Mouse (Mus musculus) gastrocnemius, adult 8-10 months (tissue): Measurements from ENCODE around the gene Vwa5b1. TPM values are rescaled to one million over a fixed set of nuclear protein-coding genes. Genes with fewer than 3 reads are reported as not detected.
A peak's percentile ranks its signal among the peaks of the same experiment; 100 is the strongest.

ENCODE experiments used
- DNase-seq, 2 experiments: peaks; one replicate each; pipeline ENCODE4 v3.0.0; 2022; ENCODE audit warnings: low spot score in 2 of 2
- total RNA-seq, 4 experiments: library from RNA; stranded (reverse); gene quantifications; 2 replicates each; pipeline ENCODE4 v1.2.4; 2022

Gene Vwa5b1
- total RNA-seq, 4 experiments from 2014 or later, result not detected

DNA sequence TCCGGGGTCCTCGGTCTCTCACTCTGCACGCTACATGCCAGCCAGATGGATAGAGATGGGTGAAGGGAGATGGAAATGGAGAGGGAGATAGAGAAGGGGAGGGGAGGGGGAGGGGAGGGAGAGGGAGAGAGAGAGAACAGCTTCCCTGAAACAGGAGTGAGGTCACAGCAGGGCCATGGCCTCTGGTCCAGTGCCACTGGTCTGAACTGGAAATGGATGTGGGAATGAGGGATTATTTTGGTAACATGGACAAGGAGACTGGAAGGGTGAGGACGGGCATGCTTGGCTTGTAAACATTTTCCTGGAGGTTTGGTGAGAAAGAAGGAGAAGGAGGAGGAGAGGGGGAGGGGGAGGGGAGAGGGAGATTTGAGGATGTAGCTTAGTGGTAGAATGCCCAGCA is 59.0 kb downstream of the Vwa5b1 start:
- DNase-seq, result no peak

DNA sequence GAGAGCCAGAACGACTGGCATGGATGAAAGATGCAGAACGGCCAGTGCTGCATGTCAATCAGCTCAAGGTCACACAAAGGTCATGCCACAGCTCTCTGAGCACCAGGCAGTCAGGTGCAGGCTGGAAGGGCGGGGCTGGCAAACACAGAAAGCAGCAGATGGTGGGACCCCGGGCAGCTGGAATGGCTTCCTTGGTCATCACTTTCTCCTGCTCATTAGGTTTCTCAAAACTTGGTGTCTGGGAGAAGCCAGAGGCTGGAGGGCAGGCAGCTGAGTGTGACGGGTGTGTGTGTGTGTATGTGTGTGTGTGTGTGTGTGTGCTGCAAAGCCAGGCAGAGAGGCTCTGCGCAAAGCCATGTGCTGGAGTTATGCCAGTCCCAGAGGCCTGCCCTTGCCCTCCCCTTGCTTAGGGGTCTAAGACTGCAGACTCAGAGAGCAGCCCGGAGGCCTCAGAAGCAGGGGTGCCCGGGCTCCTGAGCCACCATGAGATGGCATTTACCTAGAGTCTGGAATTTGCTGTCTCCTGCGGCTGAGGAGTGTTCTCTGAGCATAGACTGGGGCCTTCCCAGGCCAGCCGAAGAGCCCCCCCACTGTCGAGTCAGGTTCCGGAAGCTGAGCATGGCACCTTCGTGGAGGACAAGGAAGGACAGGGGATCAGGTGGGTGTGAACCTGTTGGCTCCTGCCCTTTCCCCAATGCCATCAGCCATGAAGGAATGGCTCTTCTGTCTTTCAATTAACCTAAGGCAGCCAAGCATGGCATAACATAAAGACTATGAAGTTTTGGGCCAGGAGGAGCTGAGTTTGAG is 60.7 kb downstream of the Vwa5b1 start:
- no peak for DNase-seq

DNA sequence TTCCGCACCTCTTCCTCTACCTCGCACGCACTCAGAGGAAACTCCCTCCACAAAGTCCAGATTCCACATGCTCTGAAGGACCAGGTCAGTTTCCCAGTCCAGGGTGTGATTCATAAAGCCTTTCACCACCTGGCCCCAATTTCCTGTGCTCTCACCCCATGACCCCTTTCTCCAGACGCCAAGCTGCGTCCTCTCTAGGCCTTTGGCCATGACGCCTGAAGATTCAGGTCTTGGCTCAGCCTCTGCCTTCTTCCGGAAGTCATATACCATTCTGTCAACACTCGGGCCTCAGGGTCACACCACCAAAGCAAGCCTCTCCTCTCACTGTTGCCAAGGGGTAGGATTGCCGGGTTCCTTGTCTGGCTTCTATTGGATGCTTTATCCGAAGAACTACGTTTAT is 65.8 kb downstream of the Vwa5b1 start:
- no peak for DNase-seq

DNA sequence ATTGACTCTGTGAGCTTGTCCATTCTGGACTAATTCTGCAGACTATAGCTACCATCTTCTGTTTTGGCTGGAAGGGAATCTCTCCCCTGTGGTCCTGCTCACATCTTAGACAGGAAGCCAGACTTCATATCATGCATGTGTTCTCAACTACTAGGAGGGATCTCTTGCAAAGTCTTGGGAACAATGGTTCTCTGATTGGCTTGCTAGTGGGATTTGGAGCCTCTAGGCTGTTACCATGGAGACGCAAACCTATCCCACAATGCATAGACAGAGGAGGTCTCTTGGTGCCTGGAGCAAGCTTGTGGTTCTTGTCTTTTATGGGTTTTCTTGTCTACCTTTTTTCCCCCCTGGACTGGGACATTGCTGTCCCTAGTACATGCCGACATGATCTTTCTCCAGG is 67.4 kb downstream of the Vwa5b1 start:
- no peak for DNase-seq

DNA sequence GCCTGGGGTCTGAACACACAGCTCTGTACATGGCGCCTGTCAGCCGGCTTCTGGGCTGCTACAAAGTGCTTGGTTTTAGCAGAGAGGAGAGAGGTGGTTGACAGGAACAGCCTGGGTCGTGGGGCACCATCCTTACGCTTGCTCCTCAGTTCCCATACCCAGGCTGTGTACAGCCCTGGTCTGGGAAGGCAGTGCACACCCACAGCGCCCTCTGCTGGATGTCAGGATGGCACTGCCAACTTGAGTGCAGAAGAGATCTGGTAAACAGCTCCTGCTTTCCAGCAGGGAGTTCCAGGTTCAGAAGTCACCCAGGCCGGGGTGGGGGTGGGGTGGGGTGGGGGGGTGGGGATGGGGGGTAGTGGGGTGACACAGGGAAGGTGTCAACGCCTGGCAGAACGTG is 73.7 kb downstream of the Vwa5b1 start:
- DNase-seq, result peak; percentile 55 to 62

DNA sequence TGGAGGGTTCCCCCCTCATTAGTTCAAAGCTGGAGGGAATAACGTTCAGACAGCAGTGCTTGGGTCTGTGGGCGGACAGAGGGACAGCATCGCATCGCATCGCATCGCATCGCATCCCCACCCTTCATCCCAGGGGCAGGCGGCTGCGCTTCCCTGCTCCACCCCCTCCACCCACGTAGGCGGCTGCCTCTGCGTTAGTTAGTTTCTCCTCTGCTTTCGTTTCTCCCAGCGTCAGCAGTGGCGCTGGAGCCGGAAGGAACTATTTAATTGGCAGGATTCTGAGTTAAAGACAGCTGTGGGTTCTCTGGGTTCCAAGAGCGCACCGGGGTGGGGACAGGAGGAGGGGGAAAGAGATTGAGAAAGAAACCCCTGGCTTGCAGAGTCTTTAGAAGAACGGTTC is 80.2 kb downstream of the Vwa5b1 start:
- peak; percentile 47 to 53 for DNase-seq

DNA sequence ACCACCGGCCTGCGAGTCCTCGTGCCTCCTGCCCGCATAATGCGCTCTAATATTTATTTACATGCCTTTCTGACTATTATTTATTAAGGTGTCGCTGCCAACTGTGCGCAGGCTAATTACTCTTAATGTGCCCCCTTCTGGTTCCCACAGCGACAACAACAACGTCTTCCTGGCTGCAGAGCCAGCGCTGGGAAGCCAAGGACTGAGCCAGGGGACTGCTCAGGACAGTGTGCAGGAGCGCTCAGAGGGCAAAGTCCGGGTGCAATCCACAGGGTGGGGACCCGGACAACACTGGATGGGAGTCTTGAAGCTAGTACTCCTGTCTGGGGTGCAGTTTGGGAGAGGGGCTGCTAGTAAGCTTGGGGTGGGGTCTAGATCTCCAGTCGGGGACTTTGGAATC is 80.8 kb downstream of the Vwa5b1 start:
- DNase-seq, result no peak

DNA sequence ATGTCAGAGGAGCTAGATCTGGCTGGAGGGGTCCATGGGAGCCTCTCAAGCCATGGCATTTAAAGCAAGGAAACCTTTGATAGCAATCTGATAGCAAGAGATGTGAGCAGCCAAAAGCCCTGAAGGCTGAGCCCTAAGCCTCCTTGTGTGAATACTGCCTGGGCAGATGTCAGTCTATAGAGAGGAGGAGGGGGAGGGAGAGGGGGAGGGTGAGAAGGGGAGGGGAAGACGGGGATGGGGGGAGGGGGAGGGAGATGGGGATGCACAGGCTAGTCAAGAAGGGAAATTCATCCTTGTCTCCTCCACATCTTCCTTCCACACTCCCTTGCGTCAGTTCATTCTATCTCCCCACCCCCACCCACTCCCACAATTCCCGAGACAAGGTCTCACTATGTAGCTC is 81.4 kb downstream of the Vwa5b1 start:
- DNase-seq, result no peak

DNA sequence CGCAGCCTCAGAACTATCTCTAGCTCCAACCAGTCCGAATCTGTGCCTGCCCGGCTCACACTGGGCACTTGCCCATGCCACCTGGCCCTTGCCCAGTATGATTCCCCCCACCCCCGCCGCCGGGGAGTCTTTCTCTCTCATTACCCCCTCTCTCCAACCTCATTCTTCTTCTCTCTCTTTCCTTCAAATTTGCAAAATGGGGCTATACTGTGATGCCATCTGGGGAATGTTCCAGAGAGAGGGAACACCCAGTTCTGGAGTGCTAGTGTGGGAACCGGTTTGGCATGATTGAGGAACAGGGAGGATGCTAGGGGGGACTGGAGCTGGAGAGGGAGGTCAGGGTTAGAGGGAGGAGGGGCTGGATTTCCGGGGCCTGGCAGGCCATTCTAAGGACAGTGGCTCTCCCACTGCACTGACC is 82.2 kb downstream of the Vwa5b1 start:
- no peak for DNase-seq

DNA sequence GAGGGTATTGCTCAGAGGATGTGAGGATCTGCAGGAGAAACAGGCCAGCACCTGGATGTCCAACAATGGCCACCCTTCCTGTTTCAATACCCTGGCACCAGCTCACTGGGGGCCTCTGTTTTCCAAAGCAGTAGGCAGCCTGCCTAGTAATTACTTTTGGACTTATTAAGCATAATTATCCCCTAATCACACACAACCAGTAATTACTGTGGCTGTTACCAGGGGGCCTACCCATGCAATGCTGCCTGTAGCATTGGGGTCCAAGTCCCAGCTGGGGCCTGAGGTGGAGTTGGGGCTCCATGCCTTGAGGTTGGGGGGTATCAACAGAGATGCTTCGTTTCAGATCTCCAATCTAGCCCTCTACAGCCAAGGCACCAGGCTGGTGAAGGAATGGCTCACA is 82.6 kb downstream of the Vwa5b1 start:
- no peak for DNase-seq

DNA sequence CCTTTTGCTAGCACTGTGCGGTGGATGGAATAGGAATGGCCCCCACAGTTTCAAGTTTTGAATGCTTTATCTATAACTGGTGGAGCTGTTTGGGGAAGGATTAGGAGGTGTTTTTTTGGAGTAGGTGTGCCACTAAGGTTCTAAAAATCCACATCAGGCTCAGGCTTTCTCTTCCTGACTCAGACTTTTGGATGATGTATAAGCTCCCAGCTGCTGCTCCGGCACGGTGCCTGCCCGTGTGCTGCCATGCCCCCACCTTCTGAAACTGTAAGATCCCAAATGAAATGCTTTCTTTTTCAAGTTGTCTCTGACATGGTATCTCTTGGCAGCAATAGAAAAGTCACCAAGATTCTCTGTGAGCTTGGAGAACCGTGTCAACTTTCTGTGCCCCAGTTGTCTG is 84.1 kb downstream of the Vwa5b1 start:
- no peak for DNase-seq

DNA sequence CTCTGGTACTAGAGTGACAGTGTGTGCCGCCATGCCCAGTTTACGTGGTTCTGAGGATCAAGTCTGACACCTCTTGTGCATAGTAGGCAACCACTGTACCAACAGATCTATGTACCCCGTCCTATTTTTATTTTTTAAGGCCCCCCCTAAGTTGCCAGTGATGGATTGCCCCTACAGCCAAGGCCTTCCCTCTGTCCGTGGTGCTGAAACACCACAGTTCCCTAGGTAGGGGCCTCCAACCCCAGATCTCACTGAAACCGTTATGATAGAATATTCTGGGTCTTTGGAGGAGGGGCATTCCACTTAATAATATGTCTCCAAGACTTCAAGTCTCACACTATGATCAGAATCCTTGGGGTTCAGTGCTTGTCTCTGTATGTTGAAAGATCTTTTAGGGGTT is 85.1 kb downstream of the Vwa5b1 start:
- no peak for DNase-seq

DNA sequence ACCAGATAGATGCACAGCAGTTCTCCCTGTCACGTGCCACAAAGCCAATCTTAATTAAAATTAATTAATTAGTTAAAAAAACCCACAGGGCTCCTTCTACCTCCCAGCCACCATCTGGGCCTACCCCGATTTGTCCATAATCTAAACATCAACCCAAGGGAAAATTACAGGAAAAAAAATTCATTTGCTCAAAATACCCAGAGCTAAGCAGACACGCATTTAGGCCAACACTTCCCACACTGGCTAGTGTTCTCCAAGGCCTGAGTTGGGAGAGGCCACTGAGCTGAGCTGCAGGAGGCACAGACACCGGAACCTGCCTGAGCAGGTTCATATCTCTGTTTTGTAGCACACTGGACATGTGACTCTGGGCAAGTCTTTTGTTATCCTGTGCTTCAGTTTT is 86.7 kb downstream of the Vwa5b1 start:
- no peak for DNase-seq

DNA sequence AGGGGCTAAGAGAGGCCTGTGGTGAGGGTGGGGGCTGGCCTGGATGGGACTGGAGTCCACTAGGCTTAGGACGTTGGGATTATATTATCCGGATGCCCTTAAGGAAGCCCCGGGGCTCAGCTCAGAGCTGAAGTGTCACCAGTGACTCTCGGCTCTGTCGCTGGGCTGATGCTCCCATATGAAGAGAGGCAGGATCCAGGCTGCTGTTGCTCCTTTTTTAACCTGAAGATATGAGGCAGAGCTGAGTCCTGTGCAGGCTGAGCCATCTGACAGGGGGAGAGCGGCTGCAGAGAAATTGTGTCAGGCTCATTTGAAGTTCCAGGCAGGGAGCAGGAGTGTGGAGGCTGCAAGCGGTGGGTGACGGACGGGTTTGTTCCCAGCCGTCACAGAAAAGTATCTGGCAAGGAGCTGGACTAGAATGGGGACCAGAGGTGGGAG is 87.5 kb downstream of the Vwa5b1 start:
- DNase-seq, result no peak

DNA sequence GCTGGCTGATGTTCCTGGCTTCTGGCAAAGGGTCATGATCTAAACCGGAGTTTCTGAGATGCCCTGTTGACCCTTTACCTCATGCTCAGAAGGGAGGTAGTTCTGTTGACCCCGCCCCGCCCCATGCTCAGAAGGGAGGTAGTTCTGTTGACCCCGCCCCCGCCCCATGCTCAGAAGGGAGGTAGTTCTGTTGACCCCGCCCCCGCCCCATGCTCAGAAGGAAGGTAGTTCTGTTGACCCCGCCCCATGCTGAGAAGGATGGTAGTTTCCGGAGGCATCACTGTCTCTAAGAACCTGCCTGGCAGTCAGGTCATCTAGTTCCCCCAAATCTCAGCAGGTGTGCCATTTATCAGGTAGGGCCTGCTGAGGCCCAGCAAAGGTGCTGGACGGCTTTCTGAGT is 88.1 kb downstream of the Vwa5b1 start:
- no peak for DNase-seq

DNA sequence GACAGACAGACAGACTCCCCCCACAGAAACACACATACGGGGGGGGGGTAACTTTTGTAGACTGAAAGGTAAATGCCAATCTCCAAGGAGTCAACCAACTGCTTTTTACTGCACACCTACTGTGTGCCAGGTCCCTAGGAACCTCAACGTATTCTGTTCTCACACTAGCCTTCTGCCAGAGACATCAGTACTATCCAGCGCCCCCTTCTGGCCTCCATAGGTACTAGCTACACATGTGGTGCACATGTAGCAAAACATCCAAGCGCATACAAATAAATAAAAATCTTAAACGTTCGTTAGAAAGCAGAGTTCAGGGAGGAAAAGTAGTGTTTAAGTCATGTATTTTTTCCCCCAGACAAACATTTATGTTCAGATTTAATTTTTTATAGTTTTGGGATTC is 88.6 kb downstream of the Vwa5b1 start:
- DNase-seq, result no peak

DNA sequence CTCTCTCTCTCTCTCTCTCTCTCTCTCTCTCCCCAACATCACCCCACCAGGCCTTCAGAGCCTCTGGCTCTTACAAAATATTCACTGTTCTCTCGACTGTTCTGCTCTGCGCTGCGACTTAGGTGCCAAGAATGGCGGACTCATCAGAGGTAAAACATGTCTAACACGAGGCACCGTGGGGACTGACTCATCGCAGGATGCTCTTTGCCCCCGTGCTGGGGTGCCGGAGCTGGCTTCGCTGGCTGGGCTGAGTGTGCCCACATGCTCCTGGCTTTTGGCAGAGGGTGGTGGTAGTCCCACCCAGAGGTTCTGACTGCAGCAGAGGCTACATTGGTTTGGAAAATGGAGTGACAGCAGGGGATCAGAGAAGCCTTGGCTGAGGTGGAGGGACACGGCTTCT is 89.4 kb downstream of the Vwa5b1 start:
- no peak for DNase-seq

DNA sequence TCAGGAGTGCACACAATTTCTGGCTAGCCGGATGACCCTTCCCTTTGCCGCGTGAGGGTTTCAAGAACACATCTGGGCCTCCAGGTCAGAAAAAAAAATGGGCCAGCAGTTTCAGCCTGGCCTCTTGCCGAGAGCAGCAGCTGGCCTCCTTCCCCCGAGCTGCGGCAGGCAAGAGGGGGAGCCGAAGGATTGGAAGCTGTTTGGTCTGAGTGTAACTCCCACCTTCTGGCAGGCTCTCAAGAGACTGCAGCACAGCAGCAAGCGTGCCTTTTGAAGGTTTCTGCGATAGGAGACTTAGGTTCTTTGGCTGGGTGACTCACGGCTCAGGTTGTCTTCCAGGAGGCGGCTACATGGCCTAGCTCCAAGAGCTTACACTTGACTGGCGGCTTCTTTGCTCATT is 92.5 kb downstream of the Vwa5b1 start:
- DNase-seq, result peak in 1 of 2 experiments; percentile 18

DNA sequence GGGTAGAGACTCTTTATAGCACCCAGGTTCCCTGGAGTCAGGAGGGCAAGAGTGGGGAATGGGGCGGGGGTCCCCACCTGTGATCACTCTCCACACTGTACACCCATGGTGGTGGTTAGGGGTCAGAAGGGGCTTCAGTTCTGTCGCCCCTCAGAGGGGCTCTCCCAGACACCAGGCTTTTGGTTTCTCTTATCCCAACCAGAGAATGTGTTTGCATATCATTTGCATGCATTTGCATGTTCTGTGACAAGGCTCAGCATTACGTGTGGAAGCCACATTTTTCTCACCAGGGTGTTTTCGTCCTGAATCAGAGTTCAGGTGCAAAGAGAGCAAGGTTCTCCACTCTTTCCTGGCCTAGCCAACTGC is 97.6 kb downstream of the Vwa5b1 start:
- DNase-seq, result no peak

DNA sequence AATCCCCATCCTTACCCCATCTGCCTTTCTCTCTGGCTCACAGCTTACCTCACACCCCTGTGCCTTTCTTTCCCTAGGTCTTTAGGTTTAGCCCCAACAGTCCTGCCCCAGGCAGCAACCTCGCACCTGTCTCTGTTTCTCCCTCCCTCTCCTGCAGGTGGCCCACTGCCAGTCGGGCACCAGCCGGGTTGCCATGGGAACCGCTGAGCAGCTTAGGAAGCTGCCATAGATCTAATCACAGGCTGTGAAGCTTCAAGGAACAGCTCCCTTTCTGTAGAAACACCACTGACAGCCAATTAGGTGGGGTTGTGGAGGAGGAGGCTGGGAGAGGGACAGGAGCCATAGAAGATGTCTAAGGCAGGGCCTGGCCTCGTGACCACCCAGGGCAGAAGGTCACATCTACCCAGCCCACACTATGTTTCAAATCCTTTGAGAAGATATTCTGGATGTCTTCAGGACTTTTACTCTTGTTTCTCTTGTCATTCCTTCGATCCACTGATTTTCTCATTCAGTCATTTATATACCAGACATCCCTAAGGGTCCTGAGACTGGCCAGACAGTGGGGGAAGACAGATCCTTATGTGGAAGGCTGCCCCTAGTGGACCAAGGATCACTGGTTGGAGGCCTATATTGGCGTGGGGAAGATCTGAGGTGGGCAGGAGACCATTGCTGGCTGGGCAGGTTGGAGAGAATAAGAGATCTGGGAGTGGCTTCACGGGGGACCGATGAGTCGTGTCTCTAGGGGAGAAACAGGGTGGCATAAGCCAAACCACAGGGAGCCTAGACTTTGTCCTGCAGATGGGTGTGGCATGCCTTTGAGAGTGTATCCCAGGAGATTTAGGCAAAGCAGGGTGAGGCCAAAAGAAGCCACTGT is 98.2 kb downstream of the Vwa5b1 start:
- no peak for DNase-seq

DNA sequence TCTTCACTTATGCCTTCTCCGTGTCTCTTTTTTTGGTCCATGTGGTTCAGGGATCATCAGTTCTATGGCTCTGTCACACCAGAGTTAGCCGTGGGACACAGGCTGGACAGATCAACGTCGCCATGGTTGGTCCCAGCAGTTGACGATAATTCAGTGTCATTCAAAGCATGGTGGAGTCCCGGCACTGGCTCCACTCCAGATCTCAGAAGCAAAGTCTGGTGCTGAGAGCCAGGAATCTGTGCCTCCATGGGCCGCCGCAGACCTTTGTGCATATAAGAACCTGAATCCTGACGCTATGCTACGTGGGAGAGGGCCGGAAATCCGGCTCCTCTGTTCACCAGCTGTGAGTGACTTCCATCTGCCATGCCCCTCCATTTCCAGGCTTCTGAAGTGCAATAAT is 100.1 kb downstream of the Vwa5b1 start:
- DNase-seq, result no peak

DNA sequence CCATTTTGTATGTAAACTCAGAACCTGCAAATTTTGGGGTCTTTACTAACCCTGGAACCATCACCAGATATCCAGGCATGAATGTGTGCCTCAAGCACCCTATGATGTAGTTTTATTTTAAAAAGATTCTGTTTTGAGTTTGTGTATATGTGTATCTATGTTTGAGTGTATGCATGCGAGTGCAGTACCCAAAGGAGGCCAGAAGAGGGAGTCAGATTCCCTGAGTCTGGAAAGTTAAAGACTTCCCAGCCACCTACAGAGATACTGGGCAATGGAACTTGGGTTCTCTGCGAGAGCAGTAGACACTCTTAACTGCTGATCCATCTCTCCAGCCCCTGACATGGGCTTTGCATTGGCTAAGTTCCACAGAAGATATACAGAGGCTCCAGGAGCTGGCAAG is 101.8 kb downstream of the Vwa5b1 start:
- no peak for DNase-seq

DNA sequence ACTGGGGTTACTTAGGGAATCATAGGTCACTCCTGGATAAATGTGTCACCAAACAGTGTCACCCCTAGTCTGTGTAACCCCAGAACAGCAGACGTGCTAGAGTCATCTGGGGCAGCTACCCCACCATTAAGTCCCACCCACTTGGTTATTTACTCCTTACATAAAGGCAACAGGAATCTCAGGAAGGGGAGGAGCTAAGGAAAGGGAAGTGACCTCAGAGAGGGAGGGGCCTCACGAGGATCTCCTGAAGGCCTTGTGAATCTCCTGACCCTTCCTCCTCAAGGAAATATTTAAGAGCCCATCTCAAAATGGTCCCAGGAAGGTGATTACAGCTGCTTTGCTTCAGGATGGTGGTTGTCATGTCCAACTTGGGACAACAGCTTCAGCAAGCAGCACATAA is 103.9 kb downstream of the Vwa5b1 start:
- no peak for DNase-seq
